Mouse (Mus musculus) thymus, adult 2 months (tissue): ENCODE measurements around the gene Hps5.

Source experiments
- CTCF ChIP-seq: fragments of 200-500 bp; IDR thresholded peaks from 2 replicates; pipeline ENCODE4 v1.5.1; 2012; ENCODE audit warnings: mild to moderate bottlenecking, control low read depth, low read length, moderate library complexity, borderline replicate concordance; ENCODE audit not compliant: control insufficient read depth, poor library complexity, insufficient read depth; ENCODE audit errors: extremely low read depth
- POLR2A ChIP-seq: fragments of 200-500 bp; IDR thresholded peaks from 2 replicates; pipeline ENCODE4 v1.6.1; 2012; ENCODE audit warnings: mild to moderate bottlenecking, low read length, control low read depth, moderate library complexity; ENCODE audit not compliant: control insufficient read depth, poor library complexity, insufficient read depth; ENCODE audit errors: extremely low read depth

- TF ChIP-seq CTCF = no peak
- no peak for TF ChIP-seq POLR2A
Measured at GRCm38 (mm10) chr7:46840326-46840725, 44.5 kb upstream of the Hps5 start.
